Mouse (Mus musculus) midbrain, embryonic 16.5 days (tissue): ENCODE measurements around the gene Ccdc93. TPM values are rescaled to one million over a fixed set of nuclear protein-coding genes. Genes with fewer than 3 reads are reported as not detected.
A peak's percentile ranks its signal among the peaks of the same experiment; 100 is the strongest.

Source experiments
- ATAC-seq: fragments of 200-750 bp; cut with Nextera tagmentation; 2 replicates; pipeline ENCODE4 v1.8.0; 2017; ENCODE audit warnings: moderate TSS enrichment
- H3K27ac ChIP-seq: fragments of 300-500 bp; sonication (generic); 2 replicates; pipeline ENCODE4 v1.5.1; 2014; ENCODE audit warnings: mild to moderate bottlenecking, low read length, mixed read lengths
- H3K27me3 ChIP-seq: fragments of 300-500 bp; sonication (generic); 2 replicates; pipeline ENCODE4 v1.6.1; 2014; ENCODE audit warnings: low read depth, low read length, mixed read lengths; ENCODE audit not compliant: control insufficient read depth, insufficient read depth
- H3K36me3 ChIP-seq: fragments of 300-500 bp; sonication (generic); 2 replicates; pipeline ENCODE4 v1.6.1; 2014; ENCODE audit warnings: mild to moderate bottlenecking, low read length, moderate library complexity, mixed read lengths; ENCODE audit not compliant: control insufficient read depth, insufficient read depth
- H3K4me1 ChIP-seq: fragments of 300-500 bp; sonication (generic); 2 replicates; pipeline ENCODE4 v1.6.1; 2014; ENCODE audit warnings: mild to moderate bottlenecking, low read length, mixed read lengths; ENCODE audit not compliant: control insufficient read depth, insufficient read depth
- H3K4me2 ChIP-seq: fragments of 300-500 bp; sonication (generic); 2 replicates; pipeline ENCODE4 v1.6.1; 2014; ENCODE audit warnings: mild to moderate bottlenecking, low read length, mixed read lengths
- H3K4me3 ChIP-seq: fragments of 300-500 bp; sonication (generic); 2 replicates; pipeline ENCODE4 v1.5.1; 2014; ENCODE audit warnings: low read depth, mild to moderate bottlenecking, low read length, moderate library complexity, mixed read lengths
- H3K9ac ChIP-seq: fragments of 300-500 bp; sonication (generic); 2 replicates; pipeline ENCODE4 v1.6.1; 2014; ENCODE audit warnings: low read depth, low read length, mixed read lengths
- H3K9me3 ChIP-seq: fragments of 300-500 bp; sonication (generic); replicated peaks from 2 replicates; pipeline ENCODE4 v1.6.1; 2014; ENCODE audit warnings: mild to moderate bottlenecking, low read length, mixed read lengths; ENCODE audit not compliant: control insufficient read depth, poor library complexity, severe bottlenecking
- WGBS: fragments of 180-500 bp; shearing (Covaris S2); extraction: QIAGEN DNeasy Blood & Tissue Kit; methylation state at CpG from one replicate; pipeline ENCODE4 v1.1.7; 2014; 5-methylcytosine and 5-hydroxymethylcytosine counted together
- polyA plus RNA-seq: library from polyadenylated mRNA; unstranded; fragments of >200 nt; fragmentation: Nextera tagmentation; extraction: Ambion mirVana; gene quantifications from 2 replicates; pipeline ENCODE4 v1.2.1, GENCODE M21; 2015

Ccdc93 gene
- polyA plus RNA-seq, 1 experiment from 2014 or later: 11.9 TPM

DNA sequence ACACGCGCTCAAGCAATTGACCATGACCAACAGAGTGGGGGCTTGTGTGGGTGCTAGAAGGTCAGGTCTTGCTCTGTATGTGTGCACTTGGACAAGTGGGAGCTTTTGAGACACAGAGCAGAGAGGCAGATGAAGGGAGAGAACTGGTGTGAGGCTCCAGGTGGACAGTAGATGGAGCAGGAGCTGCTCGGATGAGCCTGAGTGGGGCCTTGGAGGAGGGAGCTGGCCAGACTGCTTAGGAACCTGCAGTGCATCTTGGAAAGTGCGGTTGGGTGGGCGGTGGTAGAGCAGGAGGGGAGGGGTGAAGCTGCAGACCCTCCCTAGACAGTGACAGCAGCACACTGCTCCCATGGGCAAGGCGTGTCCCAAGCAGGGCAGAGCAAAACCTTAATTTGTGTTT is 29.2 kb downstream of the Ccdc93 start:
- Histone ChIP-seq H3K27me3 (no peaks in the 10 kb centered on the region), H3K4me1 (no peaks in the 10 kb centered on the region), H3K9ac (no peak overlapping the region), H3K4me2 (no peak overlapping the region), H3K9me3 (no peaks in the 10 kb centered on the region), H3K27ac (no peak overlapping the region), H3K36me3 (peaks cover 11% of the 10 kb centered on the region), H3K4me3 (no peak overlapping the region)
- 0 out of 2 replicates have a peak, but pooled peaks have one; percentile 42 for ATAC-seq
- WGBS: 66% methylated on average over 6 of the region's 6 CpGs

DNA sequence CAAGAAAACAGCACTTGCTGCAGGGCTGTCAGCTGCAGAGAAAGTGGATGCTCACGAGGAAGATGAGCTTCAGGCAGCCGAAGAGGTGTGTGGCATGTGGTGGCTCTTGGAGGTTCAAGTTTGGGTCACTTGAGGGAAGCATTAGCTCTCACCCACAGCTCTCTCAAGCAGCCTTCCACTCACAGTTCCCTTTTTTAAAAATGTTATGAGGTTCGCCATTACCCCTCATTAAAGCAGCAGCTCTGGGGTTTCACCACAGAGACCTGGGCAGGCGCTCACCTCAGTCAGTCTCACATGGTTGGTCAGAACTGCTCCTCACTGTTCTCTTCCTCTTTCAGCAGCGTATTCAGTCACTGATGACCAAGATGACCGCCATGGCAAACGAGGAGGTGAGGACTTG is 31.0 kb downstream of the Ccdc93 start:
- ATAC-seq: no peak
- 90% methylated on average over 7 of the region's 7 CpGs for WGBS
- H3K27ac ChIP-seq: no peak overlapping the region
- H3K4me1 ChIP-seq: no peaks in the 10 kb centered on the region
- no peak overlapping the region for H3K4me3 ChIP-seq
- no peaks in the 10 kb centered on the region for H3K9me3 ChIP-seq
- no peaks in the 10 kb centered on the region for H3K27me3 ChIP-seq
- peaks cover 12% of the 10 kb centered on the region for H3K36me3 ChIP-seq
- H3K9ac ChIP-seq: no peak overlapping the region
- no peak overlapping the region for H3K4me2 ChIP-seq

DNA sequence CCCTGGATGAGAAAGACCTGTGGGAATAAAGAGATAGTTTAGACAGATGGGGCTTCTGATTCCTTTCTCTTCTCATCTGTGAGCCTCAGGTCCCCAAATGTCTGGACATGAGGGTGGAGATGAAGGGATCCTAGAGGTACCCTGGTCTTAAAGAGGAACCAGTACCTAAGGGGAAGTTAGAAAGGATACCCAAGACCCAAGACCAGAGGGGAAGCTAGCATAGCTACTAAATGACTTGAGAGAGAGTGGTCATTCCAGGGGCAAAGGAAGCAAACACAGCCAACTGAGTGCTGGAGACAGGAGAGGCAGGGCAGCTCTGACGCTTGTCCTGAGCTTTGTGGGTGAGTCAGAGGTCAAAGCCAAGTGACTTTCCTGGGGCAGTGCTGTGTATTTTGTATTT is 31.8 kb downstream of the Ccdc93 start:
- ATAC-seq: no peak
- WGBS: 68% methylated on average over 1 of the region's 1 CpGs

DNA sequence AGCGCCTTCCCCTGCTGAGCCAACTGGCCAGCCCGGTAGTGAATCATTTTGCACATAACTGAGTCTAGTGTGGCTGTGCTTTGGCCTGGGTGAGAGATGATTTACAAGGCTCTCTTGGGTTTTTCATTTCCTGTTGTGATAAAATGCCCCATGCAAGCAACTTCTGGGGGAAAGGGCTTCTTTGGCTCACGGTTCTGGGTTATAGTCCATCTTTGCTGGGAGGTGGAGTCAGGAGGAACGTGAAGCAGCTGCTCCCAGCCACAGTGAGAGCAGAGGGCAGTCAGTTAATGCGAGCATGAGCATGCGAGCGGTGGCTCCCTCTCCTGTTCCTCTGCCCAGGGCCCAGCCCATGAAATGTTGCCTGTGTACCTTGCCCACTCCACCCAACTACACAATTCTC is 33.0 kb downstream of the Ccdc93 start:
- Histone ChIP-seq H3K27me3 (no peaks in the 10 kb centered on the region), H3K4me3 (no peak overlapping the region), H3K9ac (no peak overlapping the region), H3K9me3 (no peaks in the 10 kb centered on the region), H3K4me2 (no peak overlapping the region), H3K27ac (no peak overlapping the region), H3K4me1 (no peaks in the 10 kb centered on the region), H3K36me3 (peaks cover 12% of the 10 kb centered on the region)
- no peak for ATAC-seq
- 89% methylated on average over 7 of the region's 7 CpGs for WGBS

More for the DNA sequence above, 31.8 kb downstream of the Ccdc93 start:
- no peaks in the 10 kb centered on the region for H3K4me1 ChIP-seq
- no peaks in the 10 kb centered on the region for H3K27me3 ChIP-seq
- no peak overlapping the region for H3K27ac ChIP-seq
- H3K4me2 ChIP-seq: no peak overlapping the region
- H3K4me3 ChIP-seq: no peak overlapping the region
- no peak overlapping the region for H3K9ac ChIP-seq
- H3K36me3 ChIP-seq: peaks cover 12% of the 10 kb centered on the region
- H3K9me3 ChIP-seq: no peaks in the 10 kb centered on the region

DNA sequence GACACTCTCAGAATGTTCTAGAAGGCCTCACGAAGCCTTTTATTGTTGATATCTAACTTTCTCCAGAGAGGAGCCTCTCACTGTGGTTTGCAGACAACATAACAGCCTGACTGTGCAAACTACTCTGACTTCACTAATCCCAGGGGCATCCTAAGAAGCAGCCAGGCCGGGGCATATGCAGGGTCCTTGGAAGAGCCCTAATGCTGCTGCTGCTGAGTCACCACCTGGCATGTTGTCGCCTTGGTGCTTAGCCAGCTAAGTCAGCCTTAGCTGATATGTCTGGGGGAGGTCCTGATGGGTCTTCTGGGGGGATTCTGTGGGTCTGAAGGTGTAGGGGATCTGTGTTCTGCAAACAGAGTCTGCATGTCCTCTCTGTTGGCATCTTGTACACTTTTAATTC is 35.4 kb downstream of the Ccdc93 start:
- H3K27ac ChIP-seq: no peak overlapping the region
- H3K4me2 ChIP-seq: no peak overlapping the region
- H3K36me3 ChIP-seq: peaks cover 16% of the 10 kb centered on the region
- H3K9me3 ChIP-seq: no peaks in the 10 kb centered on the region
- H3K9ac ChIP-seq: no peak overlapping the region
- H3K27me3 ChIP-seq: no peaks in the 10 kb centered on the region
- WGBS: 85% methylated on average over 3 of the region's 3 CpGs
- H3K4me1 ChIP-seq: no peaks in the 10 kb centered on the region
- ATAC-seq: no peak
- H3K4me3 ChIP-seq: no peak overlapping the region

DNA sequence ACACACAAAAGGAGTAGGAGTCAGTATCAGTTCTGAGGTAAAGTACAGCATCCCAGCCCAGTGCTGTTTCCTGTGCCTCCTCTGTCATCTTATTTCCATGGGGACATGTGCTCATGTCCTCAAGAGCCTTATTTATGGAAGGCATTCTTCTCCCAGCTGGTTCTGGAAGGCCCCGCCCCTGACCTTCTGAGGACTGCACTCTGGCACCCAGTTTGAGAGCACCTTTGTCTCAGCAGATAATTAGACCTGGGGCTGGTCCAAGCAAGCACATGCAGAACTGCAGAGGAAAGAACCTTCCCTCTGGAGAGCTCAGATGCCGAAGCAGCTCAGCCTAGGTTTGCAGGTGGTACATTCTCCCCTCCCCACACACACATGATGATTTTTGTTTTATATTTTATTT is 37.4 kb downstream of the Ccdc93 start:
- Histone ChIP-seq H3K4me2 (no peak overlapping the region), H3K36me3 (peaks cover 13% of the 10 kb centered on the region), H3K9me3 (no peaks in the 10 kb centered on the region), H3K9ac (no peak overlapping the region), H3K4me1 (no peaks in the 10 kb centered on the region), H3K27ac (no peak overlapping the region), H3K27me3 (no peaks in the 10 kb centered on the region), H3K4me3 (no peak overlapping the region)
- WGBS: 88% methylated on average over 2 of the region's 2 CpGs
- ATAC-seq: no peak

DNA sequence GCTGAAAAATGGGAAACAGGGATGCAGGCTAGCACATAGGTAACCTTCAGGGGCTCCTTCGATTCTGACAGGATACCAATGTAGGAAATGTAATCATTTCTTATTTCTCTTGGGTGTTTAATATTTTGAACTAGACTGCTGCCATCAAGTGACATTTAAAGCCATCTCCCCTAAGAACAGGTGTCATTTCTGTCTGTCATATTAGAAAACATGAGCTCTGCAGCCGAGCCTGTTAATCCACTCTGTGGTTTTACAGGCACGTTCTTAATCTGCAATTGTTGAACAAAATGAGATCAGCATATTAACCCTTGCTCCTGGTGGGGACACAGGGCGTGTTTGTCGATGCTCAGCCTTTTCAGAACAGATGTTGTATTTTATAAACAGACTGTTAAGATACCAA is 40.7 kb downstream of the Ccdc93 start:
- Histone ChIP-seq H3K36me3 (peaks cover 6% of the 10 kb centered on the region), H3K4me2 (no peak overlapping the region), H3K9me3 (no peaks in the 10 kb centered on the region), H3K4me1 (no peaks in the 10 kb centered on the region), H3K9ac (no peak overlapping the region), H3K4me3 (no peak overlapping the region), H3K27me3 (no peaks in the 10 kb centered on the region), H3K27ac (no peak overlapping the region)
- no peak for ATAC-seq
- WGBS: 50% methylated on average over 5 of the region's 5 CpGs

DNA sequence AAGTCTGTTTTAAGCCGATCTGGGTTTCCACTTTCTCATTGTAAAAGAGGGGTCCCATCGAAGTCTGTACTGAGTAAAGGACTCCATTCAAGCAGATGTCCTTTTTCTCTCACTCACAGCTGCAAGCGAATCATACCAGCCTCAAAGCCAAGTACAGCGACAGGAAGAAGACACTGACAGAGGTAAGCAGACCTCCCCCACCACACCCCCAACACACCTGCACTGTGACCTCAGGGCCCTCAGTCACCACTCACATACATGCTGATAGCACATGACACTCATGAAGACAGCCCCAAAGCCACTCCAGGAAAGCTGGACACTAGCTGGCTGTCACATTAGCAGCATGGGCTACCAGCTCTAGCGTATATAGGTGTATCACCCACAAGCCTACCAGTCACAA is 46.9 kb downstream of the Ccdc93 start:
- no peaks in the 10 kb centered on the region for H3K9me3 ChIP-seq
- H3K4me3 ChIP-seq: no peak overlapping the region
- H3K4me2 ChIP-seq: no peak overlapping the region
- no peak overlapping the region for H3K27ac ChIP-seq
- H3K9ac ChIP-seq: no peak overlapping the region
- peaks cover 15% of the 10 kb centered on the region for H3K36me3 ChIP-seq
- WGBS: 93% methylated on average over 5 of the region's 5 CpGs
- no peaks in the 10 kb centered on the region for H3K27me3 ChIP-seq
- ATAC-seq: no peak
- no peaks in the 10 kb centered on the region for H3K4me1 ChIP-seq

DNA sequence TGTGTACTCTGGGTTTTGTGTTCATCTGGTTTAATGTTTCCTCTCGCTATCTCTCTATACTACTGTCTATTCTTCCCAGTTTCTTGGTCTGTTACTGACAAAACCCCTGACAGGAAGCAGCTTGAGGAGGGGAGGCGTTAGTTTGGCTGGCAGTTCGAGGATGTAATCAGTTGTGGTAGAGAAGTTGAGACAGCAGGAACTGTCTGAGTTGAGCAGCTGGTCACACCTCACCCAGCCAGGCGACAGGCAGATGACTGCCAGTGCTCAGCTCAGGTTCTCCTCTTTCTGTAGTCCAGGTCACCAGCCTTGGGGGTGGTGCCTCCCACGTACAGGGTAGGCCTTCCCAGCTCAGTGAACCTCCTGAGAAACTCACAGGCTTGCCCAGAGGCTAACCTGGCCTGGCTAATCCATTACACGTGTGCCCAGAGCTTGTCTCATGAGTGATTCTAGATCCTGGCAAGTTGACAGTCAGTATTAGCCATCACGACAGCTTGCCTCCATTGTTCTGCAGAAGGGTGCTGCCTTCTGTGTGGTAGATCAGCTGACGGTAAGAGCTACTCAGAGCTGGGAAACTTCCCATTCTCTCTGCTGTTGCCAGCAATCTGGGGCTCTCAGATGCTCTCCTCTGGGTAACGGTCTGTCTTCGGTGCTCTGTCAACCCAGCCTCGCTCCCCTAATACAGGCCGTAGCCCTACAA is 47.6 kb downstream of the Ccdc93 start:
- no peaks in the 10 kb centered on the region for H3K9me3 ChIP-seq
- no peak overlapping the region for H3K9ac ChIP-seq
- H3K27me3 ChIP-seq: no peaks in the 10 kb centered on the region
- no peaks in the 10 kb centered on the region for H3K4me1 ChIP-seq
- ATAC-seq: no peak
- 86% methylated on average over 12 of the region's 12 CpGs for WGBS
- no peak overlapping the region for H3K4me2 ChIP-seq
- no peak overlapping the region for H3K27ac ChIP-seq
- peaks cover 22% of the 10 kb centered on the region for H3K36me3 ChIP-seq
- no peak overlapping the region for H3K4me3 ChIP-seq
